Mouse (Mus musculus) small intestine, adult 2 months (tissue): Measurements from ENCODE around the gene Pctp. TPM values are rescaled to one million over a fixed set of nuclear protein-coding genes. Genes with fewer than 3 reads are reported as not detected.

Source experiments
- H3K27ac ChIP-seq: fragments of 200-500 bp; 2 replicates; pipeline ENCODE4 v1.5.1; 2012; ENCODE audit warnings: low read depth, low read length, control low read depth, inconsistent platforms; ENCODE audit not compliant: insufficient read depth
- H3K27me3 ChIP-seq: fragments of 200-500 bp; 2 replicates; pipeline ENCODE4 v1.6.1; 2012; ENCODE audit warnings: mild to moderate bottlenecking, moderate library complexity, low read length, inconsistent platforms; ENCODE audit not compliant: control insufficient read depth, insufficient read depth
- H3K36me3 ChIP-seq: fragments of 200-500 bp; 2 replicates; pipeline ENCODE4 v1.6.1; 2012; ENCODE audit warnings: mild to moderate bottlenecking, low read length, control low read depth, inconsistent platforms; ENCODE audit not compliant: control insufficient read depth, insufficient read depth
- H3K4me1 ChIP-seq: fragments of 200-500 bp; 2 replicates; pipeline ENCODE4 v1.6.1; 2012; ENCODE audit warnings: low read length, inconsistent platforms, mixed read lengths; ENCODE audit not compliant: control insufficient read depth, insufficient read depth, insufficient read length
- H3K4me3 ChIP-seq: fragments of 200-500 bp; 2 replicates; pipeline ENCODE4 v1.5.1; 2012; ENCODE audit warnings: low read depth, mild to moderate bottlenecking, control low read depth, inconsistent platforms, low read length, moderate library complexity
- CTCF ChIP-seq: fragments of 200-500 bp; IDR thresholded peaks from 2 replicates; pipeline ENCODE4 v1.5.1; 2012; ENCODE audit warnings: low read depth, mild to moderate bottlenecking, control low read depth, inconsistent platforms, low read length, moderate library complexity, mixed read lengths; ENCODE audit not compliant: insufficient replicate concordance, insufficient read length; ENCODE audit errors: extremely low read depth
- POLR2A ChIP-seq: fragments of 200-500 bp; IDR thresholded peaks from 2 replicates; pipeline ENCODE4 v1.6.1; 2012; ENCODE audit warnings: low read depth, mild to moderate bottlenecking, control low read depth, inconsistent platforms, low read length, moderate library complexity
- WGBS: fragments of 180-500 bp; shearing (Covaris S2); methylation state at CpG from one replicate; pipeline ENCODE4 v1.1.7; 2018; 5-methylcytosine and 5-hydroxymethylcytosine counted together
- polyA plus RNA-seq: library from polyadenylated mRNA; depleted of rRNA; stranded (reverse); fragments of >200 nt; gene quantifications from 2 replicates; pipeline ENCODE4 v1.2.3, GENCODE M21; 2012

Pctp gene
- polyA plus RNA-seq, 1 experiment = 1.4 TPM

DNA sequence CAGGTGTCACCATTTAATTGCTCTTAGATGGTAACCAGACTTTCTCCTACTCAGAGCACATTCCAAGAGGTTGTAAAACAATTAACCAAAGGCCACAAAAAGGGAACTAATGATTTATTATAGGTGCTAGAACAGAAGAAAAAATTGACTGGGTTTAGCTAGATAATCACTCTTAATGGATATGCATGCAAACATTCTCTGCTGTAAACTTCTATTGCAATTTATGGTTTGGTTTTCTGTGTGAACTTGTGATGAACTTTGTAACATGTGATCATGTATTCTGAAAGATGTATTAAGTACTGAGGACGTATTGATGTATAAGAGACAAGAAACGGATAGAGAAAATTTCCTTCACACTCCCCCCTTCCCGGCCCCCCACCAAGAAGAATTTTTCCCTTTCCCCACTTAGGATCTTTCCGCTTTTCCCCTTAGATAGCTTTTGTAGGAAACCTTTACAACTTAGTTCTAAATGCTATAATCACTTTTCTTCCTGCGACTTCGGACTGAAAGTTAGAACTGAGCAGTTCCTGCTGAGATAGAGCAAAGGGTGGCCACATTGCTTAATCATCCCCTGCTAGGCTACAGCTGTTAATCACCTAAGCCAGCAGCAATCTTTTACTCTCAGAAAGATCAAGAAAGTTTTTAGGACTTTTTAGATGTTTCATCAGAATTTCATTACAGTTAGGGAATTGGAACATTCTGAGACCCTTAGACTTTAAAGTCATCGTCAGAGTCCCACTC, 5.3 kb upstream of the Pctp start:
- WGBS = 19% methylated on average over 7 of the region's 7 CpGs
- TF ChIP-seq CTCF (no peak), POLR2A (no peak)
- H3K4me3 ChIP-seq = no peak overlapping the region
- H3K27ac ChIP-seq = no peak overlapping the region
- H3K27me3 ChIP-seq = no peaks in the 10 kb centered on the region
- no peaks in the 10 kb centered on the region for H3K36me3 ChIP-seq
- peaks cover 1% of the 10 kb centered on the region; the same call in 1 of the 2 replicates for H3K4me1 ChIP-seq

GRCm38 (mm10) chr11:90006111-90006510, 3.4 kb upstream of the Pctp start:
- Histone ChIP-seq H3K36me3 (no peaks in the 10 kb centered on the region), H3K27ac (no peak overlapping the region)
- 47% methylated on average over 4 of the region's 4 CpGs for WGBS

GRCm38 (mm10) chr11:90003386-90003785, 692 bp upstream of the Pctp start:
- no peak overlapping the region for H3K4me3 ChIP-seq
- no peak overlapping the region for H3K27ac ChIP-seq
- no peaks in the 10 kb centered on the region for H3K27me3 ChIP-seq
- peaks cover 1% of the 10 kb centered on the region for H3K4me1 ChIP-seq
- no peaks in the 10 kb centered on the region for H3K36me3 ChIP-seq
- 75% methylated on average over 4 of the region's 4 CpGs for WGBS
- TF ChIP-seq POLR2A = no peak
- no peak for TF ChIP-seq CTCF

More at GRCm38 (mm10) chr11:90006111-90006510, 3.4 kb upstream of the Pctp start:
- TF ChIP-seq POLR2A (no peak), CTCF (no peak)
- H3K4me3 ChIP-seq = no peak overlapping the region
- H3K4me1 ChIP-seq = peaks cover 1% of the 10 kb centered on the region; the same call in 1 of the 2 replicates
- H3K27me3 ChIP-seq = no peaks in the 10 kb centered on the region

DNA sequence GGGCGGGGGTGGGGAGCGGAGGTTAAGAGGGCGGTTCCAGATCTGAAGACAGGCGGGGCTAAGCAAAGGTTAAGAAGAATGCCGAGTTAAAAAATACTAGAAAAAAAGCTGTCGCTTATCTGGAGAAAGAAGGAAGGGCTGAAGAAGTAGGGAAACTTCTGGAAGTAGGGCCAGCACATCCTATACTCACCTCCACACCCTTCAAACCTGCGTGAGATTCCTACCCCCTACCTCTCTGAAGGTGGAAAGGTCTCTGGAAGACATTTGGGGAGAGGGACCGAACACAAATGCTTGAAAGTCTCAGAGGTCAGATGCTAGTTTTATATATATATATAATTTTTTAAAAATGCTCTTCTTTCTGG, 274 bp upstream of the Pctp start:
- no peak for TF ChIP-seq CTCF
- TF ChIP-seq POLR2A = no peak
- no peaks in the 10 kb centered on the region for H3K36me3 ChIP-seq
- H3K4me1 ChIP-seq = peaks cover 1% of the 10 kb centered on the region
- H3K27me3 ChIP-seq = no peaks in the 10 kb centered on the region
- no peak overlapping the region for H3K27ac ChIP-seq
- peak overlapping the region; percentile 89; the same call in 1 of the 2 replicates for H3K4me3 ChIP-seq
- WGBS = 7% methylated on average over 8 of the region's 8 CpGs

GRCm38 (mm10) chr11:90001396-90002230, 1.1 kb downstream of the Pctp start:
- TF ChIP-seq POLR2A = no peak
- TF ChIP-seq CTCF = no peak
- 81% methylated on average over 10 of the region's 10 CpGs for WGBS
- no peak overlapping the region for H3K4me3 ChIP-seq
- no peaks in the 10 kb centered on the region for H3K36me3 ChIP-seq
- no peak overlapping the region for H3K27ac ChIP-seq
- no peaks in the 10 kb centered on the region for H3K27me3 ChIP-seq
- H3K4me1 ChIP-seq = peaks cover 1% of the 10 kb centered on the region

- H3K36me3 ChIP-seq = no peaks in the 10 kb centered on the region
- H3K27ac ChIP-seq = no peak overlapping the region
- 91% methylated on average over 4 of the region's 4 CpGs for WGBS
- H3K27me3 ChIP-seq = no peaks in the 10 kb centered on the region
- H3K4me3 ChIP-seq = no peak overlapping the region
- TF ChIP-seq CTCF (no peak), POLR2A (no peak)
- peaks cover 1% of the 10 kb centered on the region for H3K4me1 ChIP-seq
Observed at GRCm38 (mm10) chr11:90000666-90001065, 2.0 kb downstream of the Pctp start.
